Mouse (Mus musculus) c-Kit-negative CD71-positive TER-119-positive erythroid progenitor cells, embryonic 14.5 days (primary cell): ENCODE measurements around the gene Cfap61.

Experiments used
- DNase-seq: peaks from one replicate; pipeline ENCODE4 v3.0.0-alpha.2; 2013; ENCODE audit warnings: low read depth, low spot score

The Cfap61 gene

DNA sequence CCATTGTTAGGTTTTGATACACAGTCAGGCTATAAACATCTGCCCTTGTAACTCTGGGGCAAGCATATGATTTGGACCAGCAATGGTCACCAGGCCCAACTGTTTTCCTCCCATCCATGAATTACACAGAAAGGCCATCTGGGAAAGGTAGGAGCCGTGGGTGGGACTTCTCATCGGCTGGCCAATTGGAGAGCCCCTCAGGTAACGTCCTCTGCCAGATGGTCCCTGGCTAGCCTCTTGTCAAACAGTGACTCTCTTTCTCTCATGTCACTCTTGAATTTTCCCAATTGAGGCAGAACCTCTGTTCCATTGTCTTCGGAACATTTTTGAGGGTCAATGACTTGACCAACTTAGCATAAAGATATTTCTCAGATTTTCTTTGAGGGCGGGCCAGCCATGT is 213.2 kb downstream of the Cfap61 start:
- DNase-seq: no peak

- DNase-seq: no peak
These were observed 214.8 kb downstream of the Cfap61 start for GRCm38 (mm10) chr2:146149206-146149974.

DNA sequence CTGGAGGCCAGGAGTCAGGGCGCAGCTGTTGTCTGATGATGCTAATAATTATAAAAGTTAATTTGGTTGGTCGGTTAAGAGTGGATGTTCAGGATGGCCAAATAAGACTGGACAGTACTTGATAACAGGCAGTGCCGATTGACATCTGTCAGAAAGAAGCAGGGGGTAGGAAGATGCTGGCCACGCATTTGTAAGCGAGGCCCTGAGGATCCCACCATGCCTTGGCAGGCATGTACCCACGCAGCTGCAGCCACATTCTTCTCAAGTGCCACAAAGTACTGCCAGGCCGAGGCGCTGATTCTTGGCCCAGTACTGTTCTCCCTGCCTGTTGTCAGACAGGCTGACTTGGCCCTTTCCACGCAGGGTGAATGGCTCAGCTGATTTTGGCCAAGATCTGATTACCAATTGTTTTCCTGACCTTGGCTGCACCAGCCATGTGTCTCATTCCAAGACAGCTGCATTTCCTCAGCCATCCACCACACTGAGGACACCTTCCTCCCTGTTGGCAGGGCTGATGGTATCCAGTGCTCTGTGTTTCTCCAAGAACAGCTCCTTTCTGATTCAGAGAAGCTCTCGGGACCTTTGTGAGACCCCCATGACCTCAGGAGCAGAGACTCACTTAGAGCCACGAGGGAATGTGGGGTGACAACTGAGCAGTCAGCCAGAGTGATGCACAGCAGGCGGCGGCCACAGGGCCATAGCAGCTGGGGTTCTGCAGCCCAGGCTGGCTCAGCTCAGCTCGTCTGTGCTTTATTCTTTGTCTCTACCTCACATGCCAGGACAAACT is 233.6 kb downstream of the Cfap61 start:
- DNase-seq: no peak

DNA sequence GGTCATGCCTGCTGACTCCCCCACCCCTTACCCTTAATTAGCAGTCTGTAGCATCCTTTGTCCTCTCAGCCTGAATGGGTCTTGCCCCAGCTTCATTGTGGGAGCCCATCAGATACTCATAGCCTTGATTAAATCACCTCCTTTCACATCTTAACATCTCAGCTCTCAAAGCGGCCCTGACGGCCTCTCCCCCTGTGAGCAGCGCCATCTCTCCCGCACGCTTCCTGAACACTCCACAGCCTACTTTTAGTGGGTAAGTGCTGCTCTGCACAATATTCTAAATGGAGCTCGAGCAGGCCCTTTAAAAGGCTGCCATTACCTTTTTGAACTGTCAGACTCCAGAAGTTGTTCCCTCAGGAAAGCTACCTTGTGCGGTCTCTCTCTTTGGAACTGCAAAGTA is 234.9 kb downstream of the Cfap61 start:
- DNase-seq: no peak

DNA sequence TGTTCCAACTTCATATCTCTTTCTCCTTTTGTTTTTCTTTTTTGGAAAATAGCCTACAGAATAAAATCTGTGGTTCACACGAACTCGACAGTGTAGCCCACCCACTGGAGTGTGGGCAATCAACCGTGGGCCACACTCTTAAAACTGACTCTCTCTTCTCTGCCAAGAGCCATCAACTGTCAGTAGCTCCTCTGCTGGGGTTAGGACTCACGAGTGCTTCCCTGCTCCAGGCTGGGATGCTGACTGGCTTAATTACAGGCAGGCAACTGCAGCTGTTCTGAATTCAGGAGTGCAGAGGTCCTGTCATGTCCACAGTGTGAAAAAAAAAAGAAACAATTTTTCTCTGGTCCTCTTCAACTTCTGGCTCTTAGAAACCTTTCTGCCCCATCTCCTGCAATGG is 237.5 kb downstream of the Cfap61 start:
- DNase-seq: no peak

- no peak for DNase-seq
These were observed 239.6 kb downstream of the Cfap61 start for GRCm38 (mm10) chr2:146174173-146174572.

GRCm38 (mm10) chr2:146178718-146179117 is 244.1 kb downstream of the Cfap61 start:
- DNase-seq: no peak

DNA sequence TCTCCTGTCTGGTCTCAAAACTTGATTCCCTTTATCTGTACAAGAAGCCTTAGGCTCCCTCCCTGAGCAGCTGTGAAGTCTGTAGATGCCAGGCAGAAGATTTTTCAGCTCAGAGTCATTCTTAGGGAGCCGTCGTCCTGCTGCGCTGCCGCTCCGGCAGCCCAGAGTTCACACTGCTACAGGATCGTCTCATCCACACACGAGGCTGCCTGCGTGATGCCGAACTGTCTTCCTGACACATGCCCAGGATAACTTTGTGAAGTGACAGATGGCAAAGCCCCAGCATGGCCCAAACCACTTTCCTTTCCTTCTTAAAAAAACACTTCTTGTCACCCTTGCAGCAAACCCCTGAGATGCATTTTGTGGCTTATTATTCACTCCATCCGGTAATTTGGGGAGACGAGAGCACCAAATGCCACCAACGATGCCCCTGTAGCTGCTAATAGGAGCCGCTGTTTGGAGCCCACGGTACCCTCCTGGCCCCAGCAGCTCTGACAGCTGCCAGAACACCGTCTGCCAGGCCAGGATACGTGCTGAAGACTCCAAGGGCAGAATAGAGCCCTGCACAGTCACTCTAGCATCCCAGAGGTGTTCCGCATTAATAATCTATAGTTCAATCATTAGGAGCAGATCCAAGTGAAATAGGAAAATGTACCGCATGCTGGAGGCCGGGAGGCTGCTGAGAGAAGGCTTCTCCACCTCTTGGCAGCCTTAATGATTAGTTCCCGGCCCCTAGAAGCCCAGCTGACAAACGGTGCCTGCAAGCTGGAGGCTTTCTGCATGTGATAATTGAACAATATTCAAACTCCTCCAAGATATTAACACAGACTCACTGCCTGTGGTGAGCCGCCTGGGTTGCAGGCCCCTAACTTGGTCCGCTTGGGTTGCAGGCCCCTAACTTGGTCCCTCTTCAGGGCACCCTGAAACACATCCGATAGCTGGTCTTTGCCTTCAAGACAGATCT is 249.5 kb downstream of the Cfap61 start:
- DNase-seq: no peak

DNA sequence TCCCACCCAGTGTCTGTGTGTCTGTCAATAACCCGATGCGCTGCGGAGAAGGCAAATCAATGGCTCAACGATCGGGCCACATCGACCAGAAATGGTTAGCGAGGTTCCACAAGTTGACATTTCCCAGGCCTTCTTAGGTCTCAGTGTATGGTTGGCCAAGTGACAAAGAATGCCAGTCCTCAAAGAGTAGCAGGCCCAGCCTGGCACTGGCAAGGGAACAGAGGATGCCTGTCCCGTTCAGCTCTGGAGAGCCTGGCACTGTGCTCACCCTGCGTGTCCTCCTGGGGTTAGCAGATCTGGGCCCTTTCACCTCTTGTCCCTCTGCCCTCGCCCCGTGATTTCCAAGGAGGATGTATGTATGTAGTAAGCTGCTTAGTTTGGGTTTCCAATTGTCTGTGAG is 261.5 kb downstream of the Cfap61 start:
- no peak for DNase-seq

DNA sequence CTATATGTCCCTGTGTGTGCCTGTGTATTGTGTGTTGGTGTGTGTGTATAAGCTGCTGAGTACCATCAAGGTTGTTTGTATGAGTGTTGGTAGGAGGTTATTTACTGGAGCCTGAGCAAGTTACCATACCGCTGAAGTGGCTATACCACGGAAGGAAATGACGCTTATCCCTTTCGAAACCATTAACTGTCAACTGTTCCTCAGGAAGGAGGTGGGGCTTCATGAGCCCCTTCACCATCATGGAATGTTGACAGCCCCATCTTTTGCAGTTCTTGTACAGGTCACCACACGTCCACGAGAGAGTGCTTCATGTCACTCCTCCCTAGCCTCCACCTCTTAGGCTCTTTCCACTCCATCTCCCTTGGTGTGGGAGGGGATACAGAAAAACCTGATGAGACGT is 263.4 kb downstream of the Cfap61 start:
- DNase-seq: no peak

DNA sequence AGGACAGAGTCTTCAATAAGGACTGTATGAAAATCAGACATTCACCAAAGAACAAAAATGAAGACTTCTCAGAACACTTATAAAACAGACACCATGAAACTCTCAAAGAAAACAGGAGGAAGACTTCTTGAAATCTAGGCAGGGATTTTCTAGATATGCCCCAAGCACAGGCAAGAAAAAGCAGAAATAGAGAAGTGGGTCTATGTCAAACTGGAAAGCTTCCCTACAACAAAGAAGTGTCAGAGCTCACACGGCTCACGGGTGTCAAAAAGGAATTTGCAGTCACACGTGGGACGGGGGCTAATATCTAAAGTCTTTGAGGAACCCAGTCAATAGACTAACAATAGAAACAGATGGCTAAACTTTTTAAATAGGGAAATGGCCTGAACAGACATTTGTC is 276.4 kb downstream of the Cfap61 start:
- DNase-seq: no peak

- no peak for DNase-seq
These were observed 280.1 kb downstream of the Cfap61 start for GRCm38 (mm10) chr2:146214715-146215114.

DNA sequence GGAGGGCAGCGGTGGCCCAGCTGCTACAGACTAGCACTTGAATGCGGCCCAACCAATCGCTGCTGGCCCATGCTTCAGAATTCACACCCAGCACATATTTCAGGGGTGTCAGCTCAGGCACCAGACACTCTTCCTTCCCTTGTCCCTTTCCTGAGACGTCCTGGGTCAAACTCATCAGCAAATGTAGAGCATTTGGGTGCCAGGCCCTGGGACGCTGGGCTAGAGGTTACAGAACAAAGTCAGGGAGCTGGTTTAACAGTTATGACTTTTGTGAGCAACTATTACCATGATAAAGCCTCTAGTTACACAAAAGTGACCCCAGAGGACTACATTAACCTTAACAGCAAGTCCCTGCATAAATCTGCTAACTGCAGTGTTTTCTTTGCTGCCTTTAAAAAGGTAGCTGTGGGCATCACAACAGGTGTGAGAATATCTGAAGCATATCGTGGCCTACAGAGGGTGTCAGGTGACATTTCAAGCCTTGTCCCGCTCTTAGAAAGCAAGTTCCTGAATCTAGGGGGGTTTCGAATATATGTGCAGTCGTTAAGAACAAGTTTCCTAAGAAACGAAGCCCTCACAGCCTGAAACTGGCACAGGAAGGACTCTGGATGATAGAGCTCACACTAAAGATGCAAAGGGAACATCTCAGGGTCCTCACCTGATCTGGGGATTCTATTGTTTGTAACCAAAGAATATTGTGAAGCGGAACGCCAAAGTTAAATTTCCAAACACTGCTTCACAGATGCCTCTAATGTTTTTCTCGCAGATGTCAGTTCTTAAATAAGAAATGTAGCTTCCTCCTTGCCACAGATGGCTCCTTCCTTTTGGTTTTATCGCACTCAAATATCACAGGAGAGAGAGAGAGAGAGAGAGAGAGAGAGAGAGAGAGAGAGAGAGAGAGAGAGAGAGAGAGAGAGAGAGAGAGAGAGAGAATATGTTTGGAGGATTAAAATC is 281.8 kb downstream of the Cfap61 start:
- no peak for DNase-seq

DNA sequence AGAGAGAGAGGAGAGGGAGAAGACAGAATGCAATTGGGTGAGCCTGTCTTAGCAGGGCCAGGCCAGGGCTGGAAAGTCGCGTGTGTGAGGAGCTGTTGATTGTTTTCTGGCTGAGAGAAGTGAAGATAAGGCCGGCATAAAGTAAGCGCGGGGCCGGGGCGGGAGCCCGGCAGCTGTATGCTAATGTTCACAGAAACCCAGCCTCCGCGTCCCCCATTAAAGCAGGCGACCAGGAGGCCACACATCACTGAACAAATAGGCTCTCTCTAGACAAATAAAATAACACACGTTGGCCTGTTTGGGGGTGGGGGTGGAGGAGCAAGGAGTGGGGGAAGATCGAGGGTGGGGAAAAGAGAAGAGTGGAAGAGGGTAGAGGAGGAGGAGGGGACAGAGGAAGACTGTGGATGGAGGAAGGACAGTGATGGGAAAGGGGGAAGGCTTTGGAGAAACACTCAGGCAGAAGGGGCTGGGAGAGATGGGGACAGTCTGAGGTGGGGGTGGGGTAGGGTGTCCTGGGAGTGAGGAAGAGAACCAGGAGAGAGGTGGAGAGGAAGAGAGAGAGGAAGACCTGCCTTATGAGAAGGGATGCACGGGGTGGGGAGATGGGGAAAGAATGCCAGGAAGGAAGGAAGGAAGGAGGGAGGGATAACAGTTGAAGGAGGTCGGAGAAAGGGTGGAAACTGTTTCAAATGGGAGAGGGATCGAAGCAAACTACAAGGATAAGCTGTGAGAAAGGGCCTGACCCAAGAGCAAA is 282.8 kb downstream of the Cfap61 start:
- no peak for DNase-seq

GRCm38 (mm10) chr2:146218161-146218691 is 283.6 kb downstream of the Cfap61 start:
- DNase-seq: no peak

DNA sequence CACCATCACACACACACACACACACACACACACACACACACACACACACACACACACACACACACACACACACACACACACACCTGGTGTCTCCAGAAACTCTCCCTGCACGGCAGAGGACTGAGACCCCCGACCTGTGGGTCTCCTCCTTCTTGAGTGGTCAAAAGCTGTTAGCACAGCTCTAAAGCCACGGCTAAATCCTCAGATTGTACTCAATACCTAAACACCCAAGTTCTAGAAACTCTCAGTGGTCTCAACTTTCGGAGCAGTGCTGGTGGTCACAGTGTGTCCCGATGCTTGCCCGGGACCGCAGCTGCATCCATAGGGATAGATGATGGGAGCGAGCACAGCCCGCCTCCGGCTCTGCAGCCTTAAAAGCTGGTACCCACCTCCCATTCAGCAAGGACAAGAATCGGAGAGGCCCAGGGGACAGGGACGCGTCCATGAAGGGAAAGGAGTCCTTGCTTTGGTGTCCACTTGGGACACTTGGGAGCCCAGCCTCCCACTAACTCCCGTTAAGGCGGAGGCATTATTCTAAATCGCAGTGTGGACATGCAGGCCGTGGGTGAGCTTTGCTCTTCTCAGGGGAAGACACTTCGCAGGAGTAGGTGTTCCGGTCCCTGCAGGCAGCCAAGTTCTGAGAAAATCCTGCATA is 284.4 kb downstream of the Cfap61 start:
- DNase-seq: no peak

DNA sequence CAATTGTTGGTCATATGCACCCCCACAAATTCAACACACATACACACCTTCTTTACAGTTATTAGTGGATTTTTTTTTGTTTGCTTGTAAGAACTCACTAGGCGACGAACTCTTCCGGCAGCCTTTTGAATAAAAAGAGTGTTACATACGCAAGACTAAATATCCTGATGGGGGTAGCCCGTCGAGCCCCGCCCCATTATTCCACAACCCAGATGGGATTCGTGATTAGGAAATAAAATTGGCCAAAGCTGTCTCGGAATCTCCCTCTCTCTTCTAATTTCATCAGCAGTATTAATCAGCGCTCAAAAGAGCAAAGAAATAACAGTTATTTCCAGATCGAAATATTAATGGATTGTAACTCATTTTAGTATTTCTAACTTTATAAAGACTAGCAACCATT is 285.2 kb downstream of the Cfap61 start:
- no peak for DNase-seq

DNA sequence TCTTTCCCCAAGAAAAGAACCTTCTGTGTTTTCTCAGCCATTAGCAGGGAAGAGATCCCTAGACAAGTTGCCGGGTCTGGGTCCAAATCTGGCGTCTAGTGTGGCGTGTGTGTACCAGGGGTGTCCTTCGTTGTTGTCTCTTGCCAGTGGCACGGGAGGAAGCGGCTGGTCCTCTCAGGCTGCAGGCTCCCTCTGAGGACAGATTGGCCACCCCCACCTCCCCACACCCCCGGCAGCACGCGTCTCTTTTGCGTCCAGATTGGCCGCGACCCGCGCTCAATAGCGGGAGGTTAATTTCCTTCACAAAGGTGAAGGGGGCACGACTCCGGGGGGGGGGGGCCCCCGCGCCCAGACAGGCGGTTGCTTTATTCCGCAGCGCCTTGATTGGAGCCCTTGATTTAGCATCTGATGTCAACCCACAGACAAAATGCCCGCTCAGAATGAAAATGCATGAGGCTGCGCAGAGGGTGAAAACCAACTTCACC is 286.0 kb downstream of the Cfap61 start:
- DNase-seq: no peak
